Mouse (Mus musculus): ENCODE data around the gene Cryaa. TPM values are rescaled to one million over a fixed set of nuclear protein-coding genes. Genes with fewer than 3 reads are reported as not detected.

Cryaa gene
- total RNA-seq, 2 experiments from 2014 or later = 0.36 to 0.38 TPM

GRCm38 (mm10) chr17:31703276-31703980, 25.8 kb downstream of the Cryaa start:
- intact Hi-C loops (cut with DNase I) = no loop called here
- no peak for DNase-seq

GRCm38 (mm10) chr17:31705271-31706020, 27.8 kb downstream of the Cryaa start:
- intact Hi-C loops (cut with DNase I) = no loop called here
- peak; percentile 95 for DNase-seq

- intact Hi-C loops (cut with DNase I) = no loop called here
- no peak for DNase-seq
Observed at GRCm38 (mm10) chr17:31709121-31709741, 31.6 kb downstream of the Cryaa start.

GRCm38 (mm10) chr17:31710455-31710854, 32.8 kb downstream of the Cryaa start:
- intact Hi-C loops (cut with DNase I) = no loop called here
- DNase-seq = no peak

GRCm38 (mm10) chr17:31713709-31714108, 36.1 kb downstream of the Cryaa start:
- intact Hi-C loops (cut with DNase I) = no loop called here
- DNase-seq = no peak

GRCm38 (mm10) chr17:31714125-31714524, 36.5 kb downstream of the Cryaa start:
- intact Hi-C loops (cut with DNase I) = no loop called here
- DNase-seq = no peak

GRCm38 (mm10) chr17:31715006-31715405, 37.4 kb downstream of the Cryaa start:
- no peak for DNase-seq
- intact Hi-C loops (cut with DNase I) = no loop called here

- intact Hi-C loops (cut with DNase I) = no loop called here
Observed at GRCm38 (mm10) chr17:31721637-31722036, 44.0 kb downstream of the Cryaa start.

GRCm38 (mm10) chr17:31725366-31725765, 47.8 kb downstream of the Cryaa start:
- intact Hi-C loops (cut with DNase I) = no loop called here
- no peak for DNase-seq

More at GRCm38 (mm10) chr17:31721637-31722036, 44.0 kb downstream of the Cryaa start:
- no peak for DNase-seq

- DNase-seq = no peak
- intact Hi-C loops (cut with DNase I) = no loop called here
Observed at GRCm38 (mm10) chr17:31726216-31726615, 48.6 kb downstream of the Cryaa start.

- intact Hi-C loops (cut with DNase I) = no loop called here
- no peak for DNase-seq
Observed at GRCm38 (mm10) chr17:31727230-31727629, 49.6 kb downstream of the Cryaa start.

- intact Hi-C loops (cut with DNase I) = no loop called here
- DNase-seq = no peak
Observed at GRCm38 (mm10) chr17:31728043-31728442, 50.4 kb downstream of the Cryaa start.

GRCm38 (mm10) chr17:31728968-31729501, 51.4 kb downstream of the Cryaa start:
- intact Hi-C loops (cut with DNase I) = no loop called here
- peak; percentile 65 for DNase-seq

GRCm38 (mm10) chr17:31731038-31731437, 53.4 kb downstream of the Cryaa start:
- intact Hi-C loops (cut with DNase I) = no loop called here
- no peak for DNase-seq

Other genes starting within 250 kb of the Cryaa start
- 10 to 100 TPM; 41.6 to 44.5 TPM for gene Wdr4, start 157.8 kb upstream of the Cryaa start, total RNA-seq (2021)
- gene Ndufv3, start 157.7 kb upstream of the Cryaa start, total RNA-seq (2021) = 100 to 1,000 TPM; 269 to 291 TPM
- gene Pknox1, start 113.1 kb upstream of the Cryaa start, total RNA-seq (2021) = 10 to 100 TPM; 17.8 to 18.8 TPM
- 10 to 100 TPM; 37.3 to 44.2 TPM for gene Cbs, start 40.6 kb upstream of the Cryaa start, total RNA-seq (2021)
- 100 to 1,000 TPM; 183 to 186 TPM for gene U2af1, start 18.9 kb upstream of the Cryaa start, total RNA-seq (2021)
- gene Sik1, start 178.0 kb downstream of the Cryaa start, total RNA-seq (2021) = 10 to 100 TPM; 34.7 to 39.7 TPM